ENCODE assay signal across 11 mouse cellular contexts in genomic region chr4:134851236-134851635, GRCm38 (mm10). TPM values are rescaled to one million over a fixed set of nuclear protein-coding genes. Genes with fewer than 3 reads are reported as not detected.
DNase-seq lines count a peak whose midpoint lies in the region; ATAC-seq lines count a peak whose summit lies in the region.
"Had no signal": no experiment of that assay in that cellular context is flagged by ENCODE, and none has a peak within 500 bp of the region (broad histone marks: within the 10 kb centered on the region; RNA-seq: fewer than 3 reads in every experiment).

No protein-coding gene starts in this region.

- H3K4me2 ChIP-seq in liver, embryonic 11.5 days, result peak overlapping the region; percentile 91
- peak overlapping the region; percentile 76 for H3K4me2 ChIP-seq in forebrain, embryonic 13.5 days
- peak overlapping the region; percentile 83; the same call in 1 of the 2 replicates for H3K4me2 ChIP-seq in limb, embryonic 15.5 days
- H3K4me2 ChIP-seq in stomach, embryonic 14.5 days (replicated peaks; ENCODE audit: low read depth, low read length), result peak overlapping the region; percentile 73

- 72% methylated on average over 2 of the region's 2 CpGs for WGBS in liver, embryonic 11.5 days
- WGBS in forebrain, embryonic 13.5 days, result 26% methylated on average over 2 of the region's 2 CpGs
- 37% methylated on average over 2 of the region's 2 CpGs for WGBS in limb, embryonic 15.5 days
- 58% methylated on average over 2 of the region's 2 CpGs for WGBS in stomach, embryonic 14.5 days

- no peak overlapping the region for H3K27ac ChIP-seq in liver, embryonic 11.5 days (ENCODE audit: low read depth, low read length)
- H3K27ac ChIP-seq in forebrain, embryonic 13.5 days, result no peak overlapping the region
- H3K27ac ChIP-seq in limb, embryonic 15.5 days, result no peak overlapping the region
- no peak overlapping the region for H3K27ac ChIP-seq in stomach, embryonic 14.5 days (ENCODE audit: low read length)

- peak overlapping the region; percentile 91 for H3K4me3 ChIP-seq in liver, embryonic 11.5 days (ENCODE audit: low read depth, low read length)
- peak overlapping the region; percentile 99 for H3K4me3 ChIP-seq in forebrain, embryonic 13.5 days
- H3K4me3 ChIP-seq in limb, embryonic 15.5 days, result no peak overlapping the region
- H3K4me3 ChIP-seq in stomach, embryonic 14.5 days (ENCODE audit: low read depth, low read length), result peak overlapping the region; percentile 95; the same call in 1 of the 2 replicates

- H3K36me3 ChIP-seq in liver, embryonic 11.5 days (ENCODE audit: control insufficient read depth, insufficient read depth, low read length), result no peaks in the 10 kb centered on the region
- H3K36me3 ChIP-seq in forebrain, embryonic 13.5 days (ENCODE audit: poor library complexity, severe bottlenecking), result no peaks in the 10 kb centered on the region
- no peaks in the 10 kb centered on the region for H3K36me3 ChIP-seq in limb, embryonic 15.5 days
- no peaks in the 10 kb centered on the region for H3K36me3 ChIP-seq in stomach, embryonic 14.5 days (ENCODE audit: control insufficient read depth, insufficient read depth, low read length)

- H3K9me3 ChIP-seq in liver, embryonic 11.5 days (ENCODE audit: control insufficient read depth, low read length), result no peaks in the 10 kb centered on the region
- H3K9me3 ChIP-seq in forebrain, embryonic 13.5 days (replicated peaks), result no peaks in the 10 kb centered on the region
- H3K9me3 ChIP-seq in limb, embryonic 15.5 days, result no peaks in the 10 kb centered on the region
- H3K9me3 ChIP-seq in stomach, embryonic 14.5 days (ENCODE audit: control insufficient read depth, low read depth, low read length), result no peaks in the 10 kb centered on the region

- H3K4me1 ChIP-seq in liver, embryonic 11.5 days (replicated peaks; ENCODE audit: control insufficient read depth, insufficient read depth, low read length), result peaks cover 25% of the 10 kb centered on the region
- peaks cover 42% of the 10 kb centered on the region for H3K4me1 ChIP-seq in forebrain, embryonic 13.5 days
- H3K4me1 ChIP-seq in limb, embryonic 15.5 days, result peaks cover 27% of the 10 kb centered on the region
- peaks cover 21% of the 10 kb centered on the region for H3K4me1 ChIP-seq in stomach, embryonic 14.5 days (ENCODE audit: control insufficient read depth, insufficient read depth, low read length)

- no peak for ATAC-seq in liver, embryonic 11.5 days (replicated peaks; ENCODE audit: low FRiP score)
- no peak for ATAC-seq in forebrain, embryonic 13.5 days
- ATAC-seq in limb, embryonic 15.5 days (ENCODE audit: insufficient number of reproducible peaks, low FRiP score, low TSS enrichment, low read depth), result no peak
- no peak for ATAC-seq in stomach, embryonic 14.5 days (ENCODE audit: insufficient number of reproducible peaks, insufficient read depth, low FRiP score, low read depth)

- peaks cover 4% of the 10 kb centered on the region; the same call in 1 of the 2 replicates for H3K27me3 ChIP-seq in liver, embryonic 11.5 days (replicated peaks; ENCODE audit: control insufficient read depth, insufficient read depth, low read length)
- peaks cover 15% of the 10 kb centered on the region for H3K27me3 ChIP-seq in forebrain, embryonic 13.5 days
- H3K27me3 ChIP-seq in limb, embryonic 15.5 days, result peaks cover 2% of the 10 kb centered on the region; the same call in 1 of the 2 replicates
- H3K27me3 ChIP-seq in stomach, embryonic 14.5 days (ENCODE audit: control insufficient read depth, insufficient read depth, low read length), result no peaks in the 10 kb centered on the region

- DNase-seq in liver, embryonic 11.5 days (ENCODE audit: low spot score), result no peak
- DNase-seq in liver, result no peak
- no peak for DNase-seq in adrenal gland, postnatal 36 days
- no peak for DNase-seq in frontal cortex, postnatal 14 days (ENCODE audit: low spot score in 2 of 2)
- DNase-seq in heart, adult 9 months (ENCODE audit: low spot score in 2 of 2), result no peak
- DNase-seq: right cerebral cortex, postnatal 14 days had no signal

- H3K9ac ChIP-seq in liver, embryonic 11.5 days (ENCODE audit: low read depth, low read length), result peak overlapping the region; percentile 98; the same call in 1 of the 2 replicates
- H3K9ac ChIP-seq in forebrain, embryonic 13.5 days, result peak overlapping the region; percentile 98
- no peak overlapping the region for H3K9ac ChIP-seq in limb, embryonic 15.5 days
- H3K9ac ChIP-seq in stomach, embryonic 14.5 days (replicated peaks; ENCODE audit: low read depth, low read length), result no peak overlapping the region

RNA-seq across cellular contexts. Expression of gene Maco1, which starts 1.9 kb away (rescaled TPM):
- 26.3 and 28.3 TPM in 2 replicates for polyA plus RNA-seq in liver, embryonic 11.5 days (2014; fragmentation: Nextera tagmentation; extraction: Ambion mirVana)
- 91.3 and 91.8 TPM in 2 replicates for polyA plus RNA-seq in forebrain, embryonic 13.5 days (2015; fragmentation: Nextera tagmentation; extraction: Ambion mirVana)
- polyA plus RNA-seq in limb, embryonic 15.5 days (2015; fragmentation: Nextera tagmentation; extraction: Ambion mirVana), result 39.1 and 44.7 TPM in 2 replicates
- 46.1 and 48.4 TPM in 2 replicates for polyA plus RNA-seq in stomach, embryonic 14.5 days (2014; fragmentation: Nextera tagmentation; extraction: Ambion mirVana)
- total RNA-seq in adrenal gland, postnatal 36 days (2021), result 10 to 100 TPM; 37.3 to 39.0 TPM

RNA-seq across cellular contexts. Expression of gene Rhd, which starts 13.1 kb away (rescaled TPM):
- polyA plus RNA-seq in liver, embryonic 11.5 days (2014; fragmentation: Nextera tagmentation; extraction: Ambion mirVana), result 213 and 235 TPM in 2 replicates
- 1.5 TPM in 2 replicates for polyA plus RNA-seq in forebrain, embryonic 13.5 days (2015; fragmentation: Nextera tagmentation; extraction: Ambion mirVana)
- 2.7 and 4.0 TPM in 2 replicates for polyA plus RNA-seq in limb, embryonic 15.5 days (2015; fragmentation: Nextera tagmentation; extraction: Ambion mirVana)
- 1.2 and 1.6 TPM in 2 replicates for polyA plus RNA-seq in stomach, embryonic 14.5 days (2014; fragmentation: Nextera tagmentation; extraction: Ambion mirVana)
- total RNA-seq in adrenal gland, postnatal 36 days (2021), result under 1 TPM in 1 of 2 experiments, not detected in 1; 0.89 TPM
- total RNA-seq: granulocyte monocyte progenitor cell, adult 5-6 weeks; liver, adult 2 months had no signal
- polyA plus RNA-seq: liver, adult 2 months had no signal

Comparison
In these comparisons a context has a peak if more than half of its experiments do, and no peak if none do; other contexts are left out.
1. H3K9ac ChIP-seq: peak in liver, embryonic 11.5 days (single experiment) and forebrain, embryonic 13.5 days (single experiment); none in limb, embryonic 15.5 days (single experiment) and stomach, embryonic 14.5 days (single experiment).
2. RNA of gene Rhd, which starts 13.1 kb away (polyA plus RNA-seq): 213 to 235 TPM in liver, embryonic 11.5 days; 2.7 to 4.0 TPM in limb, embryonic 15.5 days, 1.5 TPM in forebrain, embryonic 13.5 days and 1.2 to 1.6 TPM in stomach, embryonic 14.5 days; every median in the first group is over 10 times any median in the second.
3. Peak in every context shown above with its lines, with median percentiles within 50 percentile points of each other: H3K4me2 ChIP-seq.